Mouse (Mus musculus) testis, adult 2 months (tissue): ENCODE measurements around the gene Capzb.

Experiments
- CTCF ChIP-seq: fragments of 200-500 bp; IDR thresholded peaks from 2 replicates; pipeline ENCODE4 v1.5.1; 2012; ENCODE audit warnings: low read depth, mild to moderate bottlenecking, inconsistent platforms, low read length, moderate library complexity; ENCODE audit not compliant: control insufficient read depth, insufficient read depth, insufficient replicate concordance
- POLR2A ChIP-seq: fragments of 200-500 bp; IDR thresholded peaks from 2 replicates; pipeline ENCODE4 v1.6.1; 2012; ENCODE audit warnings: low read depth, mild to moderate bottlenecking, inconsistent platforms, low read length, moderate library complexity; ENCODE audit not compliant: control insufficient read depth

GRCm38 (mm10) chr4:139297566-139297965 lies 104.9 kb downstream of the Capzb start:
- TF ChIP-seq CTCF, result no peak
- TF ChIP-seq POLR2A, result no peak
